Mouse (Mus musculus) neural tube, postnatal 0 days (tissue): ENCODE data around the gene Vmn1r47. TPM values are rescaled to one million over a fixed set of nuclear protein-coding genes. Genes with fewer than 3 reads are reported as not detected.

Experiments
- polyA plus RNA-seq: library from polyadenylated mRNA; unstranded; fragments of >200 nt; fragmentation: Nextera tagmentation; extraction: Ambion mirVana; gene quantifications from 2 replicates; pipeline ENCODE4 v1.2.1, GENCODE M21; 2015

The Vmn1r47 gene
- not detected in 2 replicates for polyA plus RNA-seq

GRCm38 (mm10) chr6:90015847-90016246 lies at the start of gene Vmn1r47:
Vmn1r47 (plus strand) TSS chr6:90016147.

GRCm38 (mm10) chr6:89969013-89969412 lies 46.9 kb upstream of the Vmn1r47 start, which contains the start of gene Vmn1r46:
Vmn1r46 (plus strand) TSS chr6:89969313.

GRCm38 (mm10) chr6:90036741-90037140 lies 20.8 kb downstream of the Vmn1r47 start, which contains the start of gene Vmn1r48:
Vmn1r48 (minus strand) TSS chr6:90036841.

Other genes starting within 250 kb of the Vmn1r47 start
- gene Vmn1r42, start 139.7 kb upstream of the Vmn1r47 start, polyA plus RNA-seq, result not detected in 2 replicates
- gene Vmn1r43, start 139.7 kb upstream of the Vmn1r47 start, polyA plus RNA-seq, result not detected in 2 replicates
- gene Vmn1r44, start 132.5 kb upstream of the Vmn1r47 start, polyA plus RNA-seq, result not detected in 2 replicates
- not detected in 2 replicates for gene Vmn1r45, start 75.5 kb upstream of the Vmn1r47 start, polyA plus RNA-seq
- not detected in 2 replicates for gene Vmn1r46, start 46.8 kb upstream of the Vmn1r47 start, polyA plus RNA-seq
- gene Vmn1r48, start 20.7 kb downstream of the Vmn1r47 start, polyA plus RNA-seq, result not detected in 2 replicates
- gene Vmn1r49, start 62.4 kb downstream of the Vmn1r47 start, polyA plus RNA-seq, result not detected in 2 replicates
- gene Vmn1r50, start 85.3 kb downstream of the Vmn1r47 start, polyA plus RNA-seq, result not detected in 2 replicates
- 0.10 TPM in 2 replicates for gene Vmn1r51, start 106.4 kb downstream of the Vmn1r47 start, polyA plus RNA-seq
- gene Vmn1r52, start 158.7 kb downstream of the Vmn1r47 start, polyA plus RNA-seq, result not detected in 2 replicates
- gene V1ra8, start 186.6 kb downstream of the Vmn1r47 start, polyA plus RNA-seq, result not detected in 2 replicates
- gene Vmn1r53, start 208.3 kb downstream of the Vmn1r47 start, polyA plus RNA-seq, result not detected in 2 replicates
- gene Vmn1r54, start 230.2 kb downstream of the Vmn1r47 start, polyA plus RNA-seq, result not detected in 2 replicates